Mouse (Mus musculus): ENCODE measurements around the gene C87414.
"Not testable (repeated sequence)": the region's sequence is repeated elsewhere in the genome, so short reads cannot be mapped to it uniquely, and the experiment has no call there.

C87414 gene

GRCm38 (mm10) chr5:93671451-93671850 lies at the start of gene C87414:
Gene C87414, minus strand, starts transcription at chr5:93671551.
- DNase-seq (ENCODE audit: low read depth, low spot score) = not testable (repeated sequence)

DNA sequence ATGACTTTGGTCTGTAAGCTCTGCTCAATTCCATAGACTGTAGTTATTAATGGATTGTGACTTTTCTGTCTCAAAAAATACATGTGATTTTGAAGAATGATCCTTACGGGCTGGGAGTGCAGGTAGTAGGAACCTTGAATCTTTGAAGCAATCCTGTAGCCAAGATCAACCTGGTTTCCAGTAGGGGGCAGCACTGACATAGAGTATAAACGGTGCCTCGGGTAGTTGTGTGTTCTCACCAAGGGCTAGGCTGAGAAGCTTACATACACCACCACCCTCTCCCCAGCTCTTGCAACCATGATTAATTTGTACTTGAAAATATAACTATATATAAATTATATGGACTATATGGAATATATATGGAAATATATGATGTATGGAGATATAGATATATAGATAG lies 13.3 kb upstream of the C87414 start:
- not testable (repeated sequence) for DNase-seq (ENCODE audit: low read depth, low spot score)

Data from c-Kit-negative CD71-positive TER-119-positive erythroid progenitor cells, embryonic 14.5 days (primary cell).